Mouse (Mus musculus) liver, embryonic 16.5 days (tissue): ENCODE results near the gene Ndufb6. TPM values are rescaled to one million over a fixed set of nuclear protein-coding genes. Genes with fewer than 3 reads are reported as not detected.

Experiments used
- ATAC-seq: fragments of 200-750 bp; cut with Nextera tagmentation; 2 replicates; pipeline ENCODE4 v1.8.0; 2017; ENCODE audit warnings: low read depth, mild to moderate bottlenecking, moderate number of reproducible peaks, moderate library complexity
- H3K27ac ChIP-seq: fragments of 300-500 bp; sonication (generic); 2 replicates; pipeline ENCODE4 v1.5.1; 2014; ENCODE audit warnings: mild to moderate bottlenecking, low read length
- H3K27me3 ChIP-seq: fragments of 300-500 bp; sonication (generic); 2 replicates; pipeline ENCODE4 v1.6.1; 2014; ENCODE audit warnings: low read depth, low read length, mixed read lengths; ENCODE audit not compliant: control insufficient read depth, insufficient read depth
- H3K36me3 ChIP-seq: fragments of 300-500 bp; sonication (generic); 2 replicates; pipeline ENCODE4 v1.6.1; 2014; ENCODE audit warnings: mild to moderate bottlenecking; ENCODE audit not compliant: control insufficient read depth, insufficient read depth
- H3K4me1 ChIP-seq: fragments of 300-500 bp; sonication (generic); 2 replicates; pipeline ENCODE4 v1.6.1; 2014; ENCODE audit warnings: low read depth, low read length, mixed read lengths; ENCODE audit not compliant: control insufficient read depth
- H3K4me2 ChIP-seq: fragments of 300-500 bp; sonication (generic); 2 replicates; pipeline ENCODE4 v1.6.1; 2014; ENCODE audit warnings: low read depth, low read length, mixed read lengths
- H3K4me3 ChIP-seq: fragments of 300-500 bp; sonication (generic); 2 replicates; pipeline ENCODE4 v1.5.1; 2014; ENCODE audit warnings: low read depth, mild to moderate bottlenecking, low read length
- H3K9ac ChIP-seq: fragments of 300-500 bp; sonication (generic); 2 replicates; pipeline ENCODE4 v1.6.1; 2014; ENCODE audit warnings: low read depth, low read length
- H3K9me3 ChIP-seq: fragments of 300-500 bp; sonication (generic); replicated peaks from 2 replicates; pipeline ENCODE4 v1.6.1; 2016; ENCODE audit warnings: low read length; ENCODE audit not compliant: control insufficient read depth
- WGBS: fragments of 180-500 bp; shearing (Covaris S2); extraction: QIAGEN DNeasy Blood & Tissue Kit; methylation state at CpG from one replicate; pipeline ENCODE4 v1.1.7; 2014; ENCODE audit not compliant: insufficient replicate concordance; 5-methylcytosine and 5-hydroxymethylcytosine counted together
- polyA plus RNA-seq: library from polyadenylated mRNA; unstranded; fragments of >200 nt; fragmentation: Nextera tagmentation; extraction: Ambion mirVana; gene quantifications from 2 replicates; pipeline ENCODE4 v1.2.1, GENCODE M21; 2015

The Ndufb6 gene
- polyA plus RNA-seq, 1 experiment from 2014 or later, result 142 TPM

DNA sequence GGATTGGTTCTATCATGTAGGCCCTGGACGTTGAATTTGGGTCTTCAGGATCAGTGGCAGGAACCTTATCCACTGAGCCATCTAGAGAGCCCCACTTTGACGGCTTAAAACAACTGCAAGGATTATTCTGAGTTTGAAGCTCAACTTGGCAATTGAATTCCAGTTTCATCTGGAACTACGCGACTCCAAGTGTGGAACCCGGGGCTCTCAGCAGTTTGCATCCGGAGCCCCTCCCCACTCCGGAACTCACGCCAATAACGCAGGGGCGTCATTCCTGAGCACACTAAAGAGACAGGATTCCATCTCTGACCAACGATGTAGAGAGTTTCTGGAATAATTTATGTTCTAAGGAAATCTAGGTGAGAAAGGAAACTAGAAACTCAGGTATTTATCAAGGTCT is 52.1 kb downstream of the Ndufb6 start:
- H3K36me3 ChIP-seq, result no peaks in the 10 kb centered on the region
- H3K9me3 ChIP-seq, result no peaks in the 10 kb centered on the region
- H3K4me3 ChIP-seq, result no peak overlapping the region
- no peaks in the 10 kb centered on the region; the same call in 1 of the 2 replicates for H3K4me1 ChIP-seq
- 79% methylated on average over 11 of the region's 11 CpGs for WGBS
- H3K4me2 ChIP-seq, result no peak overlapping the region
- H3K27ac ChIP-seq, result no peak overlapping the region
- no peaks in the 10 kb centered on the region for H3K27me3 ChIP-seq
- H3K9ac ChIP-seq, result no peak overlapping the region
- no peak for ATAC-seq

DNA sequence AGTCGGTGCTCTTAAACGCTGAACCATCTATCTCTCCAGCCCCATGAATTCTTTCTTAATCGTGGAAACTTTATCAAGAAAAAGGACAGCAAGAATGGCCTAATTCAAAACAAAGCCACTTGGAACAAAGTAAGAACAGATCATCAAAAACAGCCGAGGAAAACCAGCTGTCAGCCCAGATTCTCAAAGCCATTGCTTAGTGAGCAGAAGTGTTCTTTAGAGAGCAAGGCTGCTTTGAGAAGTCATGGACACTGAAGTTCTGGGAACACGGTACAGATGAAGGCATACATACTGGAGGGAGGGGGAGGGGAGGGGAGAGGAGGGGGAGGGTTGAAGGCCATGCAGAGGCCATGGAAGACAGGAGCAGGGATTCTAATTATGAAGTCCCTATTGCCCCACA is 53.1 kb downstream of the Ndufb6 start:
- 59% methylated on average over 5 of the region's 5 CpGs for WGBS
- no peak for ATAC-seq
- Histone ChIP-seq H3K4me1 (no peaks in the 10 kb centered on the region; the same call in none of the 2 replicates), H3K27me3 (no peaks in the 10 kb centered on the region), H3K36me3 (no peaks in the 10 kb centered on the region), H3K27ac (no peak overlapping the region), H3K9me3 (no peaks in the 10 kb centered on the region), H3K4me3 (no peak overlapping the region), H3K4me2 (no peak overlapping the region), H3K9ac (no peak overlapping the region)

DNA sequence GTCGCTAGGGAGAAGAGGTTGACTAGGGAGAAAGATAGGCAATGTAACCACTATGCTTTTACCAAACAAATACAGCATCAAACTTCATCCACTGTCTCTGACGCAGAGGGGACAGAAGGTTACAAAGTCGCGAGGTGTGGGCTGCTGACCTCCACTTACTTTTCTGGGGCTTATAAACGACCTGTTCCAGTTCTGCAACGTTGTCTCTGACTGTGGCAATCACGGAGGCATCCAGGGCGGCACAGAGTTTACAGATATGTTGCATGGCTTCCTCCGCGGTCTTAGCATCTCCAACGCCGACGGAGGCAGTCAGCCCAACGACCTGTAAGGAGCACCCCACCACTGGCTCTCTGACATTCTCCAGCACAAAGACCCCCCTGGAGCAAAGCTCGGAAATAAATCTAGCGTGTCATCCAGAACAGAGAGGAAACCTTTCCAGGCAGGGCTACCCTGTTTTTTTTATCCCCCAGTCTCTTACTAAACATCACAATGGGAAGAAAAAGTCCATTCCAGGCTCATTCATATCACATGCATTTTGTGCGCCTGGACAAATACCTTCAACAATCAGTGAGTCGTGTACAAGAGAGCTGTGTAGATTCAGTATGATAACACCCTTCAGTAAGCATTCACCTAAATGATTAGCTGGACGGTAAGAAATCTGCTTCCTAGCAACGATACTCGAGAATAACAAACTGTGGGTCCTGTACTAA is 57.2 kb downstream of the Ndufb6 start:
- Histone ChIP-seq H3K9ac (no peak overlapping the region), H3K27me3 (no peaks in the 10 kb centered on the region), H3K4me3 (no peak overlapping the region), H3K27ac (peak overlapping the region; percentile 56; the same call in 1 of the 2 replicates), H3K9me3 (no peaks in the 10 kb centered on the region), H3K4me1 (no peaks in the 10 kb centered on the region; the same call in none of the 2 replicates), H3K36me3 (no peaks in the 10 kb centered on the region; the same call in 1 of the 2 replicates), H3K4me2 (no peak overlapping the region)
- ATAC-seq, result peak; percentile 9; the same call in 1 of the 2 replicates
- WGBS, result 56% methylated on average over 21 of the region's 21 CpGs

DNA sequence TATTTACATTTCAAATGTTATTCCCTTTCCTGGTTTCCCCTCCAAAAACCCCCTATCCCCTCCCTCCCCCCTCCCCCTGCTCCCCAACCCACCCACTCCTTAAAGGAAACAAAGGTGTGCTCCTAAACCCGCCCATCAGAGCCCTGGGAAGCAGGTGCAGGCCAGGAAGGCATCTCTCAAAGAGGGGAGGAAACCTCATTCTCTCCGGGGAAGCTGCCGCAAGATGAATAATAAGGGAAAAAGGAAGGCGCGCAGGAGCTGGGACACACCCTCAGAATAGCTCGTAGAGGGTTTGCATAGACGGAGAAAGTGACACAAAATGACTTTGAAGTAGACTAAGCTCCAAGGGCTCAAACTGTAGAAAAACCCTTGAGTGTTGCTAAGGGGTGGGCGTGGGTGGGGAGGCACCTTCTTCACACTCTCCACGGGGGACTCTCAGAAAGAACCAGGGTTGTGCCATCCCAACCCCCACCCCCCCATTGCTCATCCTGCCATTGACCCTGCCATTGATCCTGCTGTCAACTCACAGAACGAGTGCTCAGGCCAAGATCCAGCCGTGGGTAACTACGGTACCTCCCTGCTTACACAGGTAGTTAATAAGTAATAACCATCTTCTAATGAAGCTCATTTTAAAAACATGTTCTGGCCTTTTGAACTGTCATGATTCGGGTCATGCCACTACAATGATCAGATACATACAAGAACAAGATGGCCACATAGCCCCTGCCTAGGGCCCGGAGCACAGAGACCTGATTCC is 58.0 kb downstream of the Ndufb6 start:
- no peak overlapping the region for H3K4me3 ChIP-seq

More for the DNA sequence above, 58.0 kb downstream of the Ndufb6 start:
- peak overlapping the region; percentile 56; the same call in 1 of the 2 replicates for H3K27ac ChIP-seq
- peak; percentile 85 for ATAC-seq
- 45% methylated on average over 14 of the region's 14 CpGs for WGBS
- no peaks in the 10 kb centered on the region; the same call in none of the 2 replicates for H3K4me1 ChIP-seq
- H3K27me3 ChIP-seq, result no peaks in the 10 kb centered on the region
- no peaks in the 10 kb centered on the region; the same call in 1 of the 2 replicates for H3K36me3 ChIP-seq
- H3K9me3 ChIP-seq, result no peaks in the 10 kb centered on the region
- H3K9ac ChIP-seq, result no peak overlapping the region
- H3K4me2 ChIP-seq, result peak overlapping the region; percentile 38; the same call in 1 of the 2 replicates

Other genes starting within 250 kb of the Ndufb6 start
- 51.3 and 59.9 TPM in 2 replicates for gene Aco1, start 136.3 kb downstream of the Ndufb6 start, polyA plus RNA-seq
- 5.7 and 6.0 TPM in 2 replicates for gene Ddx58, start 39.6 kb downstream of the Ndufb6 start, polyA plus RNA-seq
- 13.7 and 17.4 TPM in 2 replicates for gene Smim27, start 9.8 kb downstream of the Ndufb6 start, polyA plus RNA-seq
- gene Topors, start 9.6 kb downstream of the Ndufb6 start, polyA plus RNA-seq, result 11.2 and 12.0 TPM in 2 replicates
- gene Tmem215, start 192.8 kb upstream of the Ndufb6 start, polyA plus RNA-seq, result 0.12 TPM in 1 of 2 replicates, not detected in the other